Mouse (Mus musculus) CH12.LX (cell line): ENCODE data around the gene Prr29. TPM values are rescaled to one million over a fixed set of nuclear protein-coding genes. Genes with fewer than 3 reads are reported as not detected.

ENCODE experiments used
- DNase-seq: peaks from one replicate; pipeline ENCODE4 v3.0.0-alpha.2; 2013; ENCODE audit errors: extremely low read depth
- H3K27ac ChIP-seq: 2 replicates; pipeline ENCODE4 v1.5.1; 2012; ENCODE audit warnings: low read depth, mild to moderate bottlenecking, control low read depth, moderate library complexity; ENCODE audit not compliant: insufficient read depth
- H3K27me3 ChIP-seq: replicated peaks from 2 replicates; pipeline ENCODE3; 2012; ENCODE audit warnings: inconsistent platforms
- H3K36me3 ChIP-seq, 2 experiments: replicated peaks in 1 of 2; 2 replicates each; pipeline versions ENCODE3 to v1.6.1; 2012; ENCODE audit warnings: inconsistent platforms in 1 of 2, low read length in 1 of 2, mild to moderate bottlenecking in 1 of 2, mixed read lengths in 1 of 2, moderate library complexity in 1 of 2; ENCODE audit not compliant: control insufficient read depth in 1 of 2, insufficient read depth in 1 of 2
- H3K4me1 ChIP-seq, 2 experiments: 2 replicates each; pipeline ENCODE4 v1.6.1; 2012; ENCODE audit warnings: inconsistent platforms in 1 of 2, moderate library complexity in 1 of 2; ENCODE audit not compliant: insufficient read depth in 2 of 2, control insufficient read depth in 1 of 2
- H3K4me2 ChIP-seq: 2 replicates; pipeline ENCODE4 v1.6.1; 2012; ENCODE audit warnings: low read depth, mild to moderate bottlenecking, control low read depth; ENCODE audit not compliant: poor library complexity, insufficient read depth, severe bottlenecking
- H3K4me3 ChIP-seq, 3 experiments: fragments of 150-350 bp in 1 of 3; sonication (generic) in 1 of 3; replicated peaks in 1 of 3; 2 replicates each; pipeline versions ENCODE3 to v1.5.1; 2011 to 2012; ENCODE audit warnings: low read depth in 2 of 3, low read length in 2 of 3, mild to moderate bottlenecking in 2 of 3, moderate library complexity in 2 of 3, control low read depth in 1 of 3, improper control_type of control experiment in 1 of 3, inconsistent platforms in 1 of 3, mixed read lengths in 1 of 3; ENCODE audit not compliant: poor library complexity in 1 of 3
- H3K79me2 ChIP-seq: replicated peaks from 2 replicates; pipeline ENCODE4 v1.6.1; 2012; ENCODE audit warnings: mild to moderate bottlenecking, moderate library complexity; ENCODE audit not compliant: control insufficient read depth, poor library complexity, insufficient read depth, severe bottlenecking; ENCODE audit errors: extremely low read depth
- H3K9ac ChIP-seq: 2 replicates; pipeline ENCODE4 v1.6.1; 2012; ENCODE audit warnings: low read depth, mild to moderate bottlenecking, control low read depth, moderate library complexity; ENCODE audit not compliant: insufficient read depth
- H3K9me3 ChIP-seq: replicated peaks from 2 replicates; pipeline ENCODE3; 2012; ENCODE audit warnings: low read length, inconsistent platforms, mixed read lengths
- BHLHE40 ChIP-seq: IDR thresholded peaks from 2 replicates; pipeline ENCODE4 v1.6.1; 2011; ENCODE audit warnings: mild to moderate bottlenecking, low read depth, low read length, improper control_type of control experiment
- ELF1 ChIP-seq: IDR thresholded peaks from 2 replicates; pipeline ENCODE4 v1.6.1; 2014; ENCODE audit warnings: low read depth, mild to moderate bottlenecking, inconsistent platforms, low read length, improper control_type of control experiment
- EP300 ChIP-seq: IDR thresholded peaks from 2 replicates; pipeline ENCODE4 v1.6.1; 2011; ENCODE audit warnings: low read length, improper control_type of control experiment
- ETS1 ChIP-seq: conservative IDR thresholded peaks from 2 replicates; pipeline ENCODE4 v1.6.1; 2012; ENCODE audit warnings: low read depth, mild to moderate bottlenecking, inconsistent platforms, low read length, improper control_type of control experiment, moderate library complexity
- HCFC1 ChIP-seq: IDR thresholded peaks from 2 replicates; pipeline ENCODE4 v1.6.1; 2012; ENCODE audit warnings: low read depth, mild to moderate bottlenecking, inconsistent platforms, low read length, improper control_type of control experiment
- IRF4 ChIP-seq: IDR thresholded peaks from 2 replicates; pipeline ENCODE4 v1.6.1; 2014; ENCODE audit warnings: low read depth, mild to moderate bottlenecking, inconsistent platforms, low read length, improper control_type of control experiment
- JUN ChIP-seq: IDR thresholded peaks from 2 replicates; pipeline ENCODE4 v1.6.1; 2011; ENCODE audit warnings: low read depth, mild to moderate bottlenecking, low read length, improper control_type of control experiment, moderate library complexity; ENCODE audit not compliant: insufficient read depth
- KAT2A ChIP-seq: IDR thresholded peaks from 2 replicates; pipeline ENCODE4 v1.6.1; 2012; ENCODE audit warnings: low read length, improper control_type of control experiment, inconsistent platforms; ENCODE audit not compliant: insufficient replicate concordance
- MAFK ChIP-seq: IDR thresholded peaks from 2 replicates; pipeline ENCODE4 v1.6.1; 2011; ENCODE audit warnings: low read length, improper control_type of control experiment; ENCODE audit not compliant: insufficient replicate concordance
- RAD21 ChIP-seq: IDR thresholded peaks from 2 replicates; pipeline ENCODE4 v1.6.1; 2011; ENCODE audit warnings: low read depth, mild to moderate bottlenecking, low read length, improper control_type of control experiment, moderate library complexity
- TBP ChIP-seq: conservative IDR thresholded peaks from 2 replicates; pipeline ENCODE4 v1.6.1; 2011; ENCODE audit warnings: low read depth, low read length, improper control_type of control experiment
- TCF12 ChIP-seq: IDR thresholded peaks from 2 replicates; pipeline ENCODE4 v1.6.1; 2014; ENCODE audit warnings: low read depth, mild to moderate bottlenecking, inconsistent platforms, low read length, improper control_type of control experiment
- ZKSCAN1 ChIP-seq: IDR thresholded peaks from 2 replicates; pipeline ENCODE4 v1.6.1; 2012; ENCODE audit warnings: low read depth, inconsistent platforms, low read length, improper control_type of control experiment, borderline replicate concordance
- ZMIZ1 ChIP-seq: IDR thresholded peaks from 2 replicates; pipeline ENCODE4 v1.6.1; 2012; ENCODE audit warnings: low read depth, mild to moderate bottlenecking, inconsistent platforms, low read length, improper control_type of control experiment
- ZNF384 ChIP-seq: IDR thresholded peaks from 2 replicates; pipeline ENCODE4 v1.6.1; 2012; ENCODE audit warnings: low read depth, low read length, improper control_type of control experiment, inconsistent platforms
- dilution Hi-C: fragments of 300-500 bp; cut with MboI; formaldehyde crosslinking; loops from 2 replicates; pipeline ENCODE4 v1.14.3; 2020; ENCODE audit warnings: low sequenced_read_pairs; ENCODE audit not compliant: extremely low pct_unique_long_range_greater_than_20kb, extremely low pct_ligation_motif_present
- in situ Hi-C: fragments of 300-500 bp; cut with MboI; formaldehyde crosslinking; loops from 3 replicates; pipeline ENCODE4 v1.14.3; 2019; ENCODE audit warnings: low sequenced_read_pairs, low pct_ligation_motif_present, low pct_unique_long_range_greater_than_20kb, mixed read lengths
- polyA plus RNA-seq: library from polyadenylated mRNA; unstranded; fragments of >175 nt; gene quantifications from 2 replicates; pipeline ENCODE4 v1.2.1, GENCODE M21; 2012; ENCODE audit warnings: low read depth; ENCODE audit not compliant: insufficient read length
- total RNA-seq, 2 experiments: library from RNA; depleted of rRNA; stranded (reverse); fragments of 300-350 nt in 1 of 2; fragments of >200 nt in 1 of 2; gene quantifications; 2 replicates each; pipeline ENCODE4 v1.2.3; 2012 to 2014

The Prr29 gene
- total and polyA plus RNA-seq, 3 experiments, result 0.17 to 0.21 TPM; not detected in 1

- Histone ChIP-seq H3K9me3 (peaks cover 3% of the 10 kb centered on the region), H3K4me2 (no peak overlapping the region), H3K79me2 (no peaks in the 10 kb centered on the region), H3K27me3 (peaks cover 88% of the 10 kb centered on the region), H3K4me3 (no peak overlapping the region), H3K9ac (no peak overlapping the region), H3K4me1 (peaks cover 11% of the 10 kb centered on the region in 2 experiments; a peak in 3 of 4 replicates)
- in situ Hi-C loops, result no loop called here
- DNase-seq, result no peak
- no peak for TF ChIP-seq ETS1
- TF ChIP-seq ZNF384, result no peak
- no peak for TF ChIP-seq BHLHE40
- TF ChIP-seq ZMIZ1, result no peak
- no peak for TF ChIP-seq EP300
- no peak for TF ChIP-seq ELF1
- no peak for TF ChIP-seq JUN
- TF ChIP-seq, all 38 proteins: peak for 0
- Histone ChIP-seq H3K36me3 (no peaks in the 10 kb centered on the region), H3K27ac (no peak overlapping the region)
- dilution Hi-C loops, result no loop called here
Measured at GRCm38 (mm10) chr11:106351253-106351652, 14.0 kb upstream of the Prr29 start.

DNA sequence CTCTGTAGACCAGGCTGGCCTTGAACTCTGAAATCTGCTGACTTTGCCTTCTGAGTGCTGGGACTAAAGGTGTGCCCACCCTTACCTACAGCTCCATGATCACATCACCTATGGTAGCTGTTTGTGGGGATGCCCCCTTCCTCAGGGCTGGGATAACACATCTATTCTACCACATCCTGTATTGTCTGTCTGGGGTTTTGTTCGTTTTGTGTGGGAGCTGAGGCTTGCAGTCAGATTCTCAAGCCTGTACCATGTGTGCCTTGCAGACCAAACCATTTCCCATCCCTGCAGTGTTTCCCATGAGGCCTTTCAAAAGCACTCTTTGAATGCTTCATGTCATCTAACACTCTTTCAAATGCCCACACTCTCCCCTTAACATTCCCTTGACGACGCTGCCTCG, 13.3 kb upstream of the Prr29 start:
- Histone ChIP-seq H3K36me3 (no peaks in the 10 kb centered on the region), H3K4me1 (peaks cover 11% of the 10 kb centered on the region in 2 experiments; a peak in 3 of 4 replicates), H3K4me2 (no peak overlapping the region), H3K9ac (no peak overlapping the region), H3K9me3 (no peaks in the 10 kb centered on the region), H3K27me3 (peaks cover 84% of the 10 kb centered on the region), H3K79me2 (no peaks in the 10 kb centered on the region)
- in situ Hi-C loops, result no loop called here
- dilution Hi-C loops, result no loop called here
- TF ChIP-seq IRF4 (no peak), ZNF384 (no peak), ZKSCAN1 (no peak)
- TF ChIP-seq, all 38 proteins: peak for 0
- H3K4me3 ChIP-seq, result no peak overlapping the region
- H3K27ac ChIP-seq, result no peak overlapping the region
- no peak for DNase-seq

- no peak within 1 kb of the TSS for H3K4me3 ChIP-seq
- TF ChIP-seq MAFK (no peak), KAT2A (no peak), ZMIZ1 (no peak), TCF12 (no peak), JUN (no peak), TBP (no peak), HCFC1 (no peak), RAD21 (no peak), IRF4 (no peak)
- H3K36me3 ChIP-seq, result no peaks in the 10 kb centered on the region
- DNase-seq, result no peak
- H3K4me1 ChIP-seq, result peaks cover 11% of the 10 kb centered on the region in 2 experiments; a peak in 3 of 4 replicates
- no peak within 1 kb of the TSS for H3K9ac ChIP-seq
- no peak within 1 kb of the TSS for H3K27ac ChIP-seq
- in situ Hi-C loops (no loop called here), dilution Hi-C loops (no loop called here)
- H3K27me3 ChIP-seq, result peaks cover 82% of the 10 kb centered on the region
- H3K4me2 ChIP-seq, result no peak within 1 kb of the TSS
- H3K9me3 ChIP-seq, result no peaks in the 10 kb centered on the region
- no peaks in the 10 kb centered on the region for H3K79me2 ChIP-seq
Measured at GRCm38 (mm10) chr11:106353188-106353587, 12.1 kb upstream of the Prr29 start, which contains the start of gene Scn4a. Scn4a (minus strand) TSS chr11:106353288.
